Mouse (Mus musculus) liver, adult 2 months (tissue): ENCODE data around the gene Cacna2d3.

Experiments used
- CTCF ChIP-seq: fragments of 200-500 bp; IDR thresholded peaks from 2 replicates; pipeline ENCODE4 v1.5.1; 2011; ENCODE audit warnings: low read depth, low read length, control low read depth
- POLR2A ChIP-seq: fragments of 200-500 bp; IDR thresholded peaks from 2 replicates; pipeline ENCODE4 v1.6.1; 2011; ENCODE audit warnings: low read length, control low read depth; ENCODE audit not compliant: insufficient read depth; ENCODE audit errors: extremely low read depth

GRCm38 (mm10) chr14:29137006-29137579, 584.6 kb downstream of the Cacna2d3 start:
- no peak for TF ChIP-seq CTCF
- no peak for TF ChIP-seq POLR2A
